Mouse (Mus musculus) heart, adult 2 months (tissue): ENCODE measurements around the gene Pa2g4. TPM values are rescaled to one million over a fixed set of nuclear protein-coding genes. Genes with fewer than 3 reads are reported as not detected.
"Not testable (repeated sequence)": the region's sequence is repeated elsewhere in the genome, so short reads cannot be mapped to it uniquely, and the experiment has no call there.

ENCODE experiments used
- DNase-seq, 2 experiments: peaks; one replicate each; pipeline ENCODE4 v3.0.0; 2021
- H3K27ac ChIP-seq: fragments of 200-600 bp; 2 replicates; pipeline ENCODE4 v1.8.1; 2022
- H3K27me3 ChIP-seq: fragments of 200-500 bp; 2 replicates; pipeline ENCODE4 v1.6.1; 2012; ENCODE audit warnings: mild to moderate bottlenecking, low read length, inconsistent platforms, mixed read lengths; ENCODE audit not compliant: control insufficient read depth, insufficient read depth
- H3K36me3 ChIP-seq: fragments of 200-500 bp; 2 replicates; pipeline ENCODE4 v1.6.1; 2012; ENCODE audit warnings: low read length, inconsistent platforms; ENCODE audit not compliant: control insufficient read depth, insufficient read depth
- H3K4me1 ChIP-seq: fragments of 200-500 bp; 2 replicates; pipeline ENCODE4 v1.6.1; 2011; ENCODE audit warnings: low read length; ENCODE audit not compliant: control insufficient read depth, insufficient read depth
- H3K4me3 ChIP-seq: fragments of 200-600 bp; 2 replicates; pipeline ENCODE4 v1.8.1; 2022
- H3K79me2 ChIP-seq: fragments of 200-500 bp; replicated peaks from 2 replicates; pipeline ENCODE4 v1.6.1; 2012; ENCODE audit warnings: mild to moderate bottlenecking, inconsistent platforms, low read length, moderate library complexity, mixed read lengths; ENCODE audit not compliant: control insufficient read depth, insufficient read depth
- H3K9ac ChIP-seq: fragments of 200-500 bp; 2 replicates; pipeline ENCODE4 v1.6.1; 2012; ENCODE audit warnings: low read depth, mild to moderate bottlenecking, control low read depth, inconsistent platforms, low read length, mixed read lengths
- CTCF ChIP-seq: fragments of 200-600 bp; IDR thresholded peaks from 2 replicates; pipeline ENCODE4 v1.8.1; 2022; ENCODE audit warnings: antibody characterized with exemption, mild to moderate bottlenecking, moderate library complexity
- EP300 ChIP-seq: fragments of 200-500 bp; IDR thresholded peaks from 2 replicates; pipeline ENCODE4 v1.6.1; 2011; ENCODE audit warnings: low read depth, low read length, control low read depth; ENCODE audit not compliant: insufficient read depth
- POLR2A ChIP-seq: fragments of 200-500 bp; IDR thresholded peaks from 2 replicates; pipeline ENCODE4 v1.6.1; 2011; ENCODE audit warnings: mild to moderate bottlenecking, low read depth, low read length, control low read depth; ENCODE audit not compliant: insufficient read depth
- WGBS: fragments of 180-500 bp; shearing (Covaris S2); methylation state at CpG from one replicate; pipeline ENCODE4 v1.1.7; 2018; 5-methylcytosine and 5-hydroxymethylcytosine counted together
- intact Hi-C: fragments of 180-260 bp; cut with DNase I; formaldehyde crosslinking; loops from one replicate; pipeline ENCODE4 v1.15.1; 2025
- long read RNA-seq: library from polyadenylated mRNA; stranded (forward); transcript quantifications from one replicate; pipeline ENCODE4 v2.0.0, GENCODE M21; 2021
- polyA plus RNA-seq: library from polyadenylated mRNA; depleted of rRNA; stranded (reverse); fragments of >200 nt; gene quantifications from 2 replicates; pipeline ENCODE4 v1.2.3, GENCODE M21; 2012; rRNA removed
- total RNA-seq, 2 experiments: library from RNA; stranded (reverse); gene quantifications; 2 replicates each; pipeline ENCODE4 v1.2.3; 2021

Gene Pa2g4
- total RNA-seq (10 to 100 TPM; 39.4 to 44.2 TPM), polyA plus RNA-seq (19.5 and 35.6 TPM in 2 replicates)
- long read RNA-seq, transcript Pa2g4-201 (12 exons, 2,432 nt): major isoform, 24 of 25 reads
- long read RNA-seq, partial matches to known transcripts: 0 of 25 reads
- long read RNA-seq, other reads (novel, unspliced or antisense): 1 of 25 reads

DNA sequence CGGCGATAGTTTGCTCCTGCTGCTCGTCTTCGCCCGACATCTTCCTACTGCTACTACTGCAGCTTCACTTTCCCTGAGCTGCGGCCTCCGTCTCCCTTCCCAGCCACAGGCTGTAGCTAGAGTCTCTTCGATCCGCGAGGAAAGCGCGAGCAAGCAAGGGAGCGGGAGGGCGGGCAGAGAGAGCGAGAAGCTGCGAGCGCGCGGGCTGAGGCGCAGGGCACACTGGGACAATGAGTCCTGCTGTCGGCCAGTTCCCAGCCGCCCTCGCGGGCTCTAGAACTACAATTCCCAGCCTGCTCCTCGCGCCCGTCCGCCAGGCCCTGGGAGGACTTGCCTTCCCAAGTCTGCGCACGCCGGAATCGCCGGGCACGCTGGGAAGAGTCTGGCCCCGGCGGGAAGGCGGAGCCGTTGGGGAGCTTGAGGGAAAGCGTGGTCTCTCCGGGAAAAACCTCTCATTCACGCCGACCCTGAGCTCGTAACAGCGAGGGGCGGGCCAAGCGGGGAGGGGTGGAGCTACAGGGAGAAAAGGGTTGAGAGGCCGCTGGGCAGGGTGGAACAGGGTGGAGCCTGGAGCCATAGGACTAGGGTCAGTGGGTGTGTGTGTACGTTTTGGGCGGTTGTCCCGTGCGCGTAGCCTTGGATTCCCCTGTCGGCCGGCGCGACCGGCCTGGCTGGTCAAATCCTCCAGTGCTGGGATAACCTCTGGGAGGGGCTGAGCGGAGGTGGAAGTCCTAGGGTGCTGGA is at the start of gene Pa2g4:
Gene Pa2g4 (minus strand): TSS at position 200 of the 744 bp plus-strand sequence.
- Histone ChIP-seq H3K79me2 (0 out of 2 replicates have a peak, but pooled peaks cover 1% of the 10 kb centered on the region), H3K27ac (peak within 1 kb of the TSS; percentile 90), H3K36me3 (peaks cover 3% of the 10 kb centered on the region; the same call in 1 of the 2 replicates), H3K4me1 (peaks cover 1% of the 10 kb centered on the region; the same call in 1 of the 2 replicates), H3K9ac (peak within 1 kb of the TSS; percentile 79), H3K4me3 (peak within 1 kb of the TSS; percentile 90), H3K27me3 (no peaks in the 10 kb centered on the region)
- intact Hi-C loops: loop anchor here (1.0 to 5.0 kb wide), 4 partner anchors 15 to 106 kb away; partner anchors contain the start of genes Rps26 and Suox
- TF ChIP-seq POLR2A (peak; percentile 80), CTCF (no peak; the same call in 1 of the 2 replicates)
- peak; percentile 98 to 100 for DNase-seq
- WGBS: under 1% methylated on average over 58 of the region's 58 CpGs

DNA sequence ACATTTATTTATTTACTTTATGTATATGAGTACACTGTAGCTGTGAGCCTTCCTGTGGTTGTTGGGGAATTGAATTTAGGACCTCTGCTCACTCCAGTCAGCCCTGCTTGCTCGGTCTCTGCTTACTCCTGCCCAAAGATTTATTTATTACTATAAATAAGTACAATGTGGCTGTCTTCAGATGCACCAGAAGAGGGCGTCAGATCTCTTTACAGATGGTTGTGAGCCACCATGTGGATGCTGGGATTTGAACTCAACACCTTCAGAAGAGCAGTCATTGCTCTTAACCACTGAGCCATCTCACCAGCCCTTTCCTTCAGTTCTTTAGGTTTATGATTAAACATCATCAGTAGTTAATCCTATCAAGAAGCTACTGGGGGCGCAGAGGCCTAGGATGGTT is 49.1 kb upstream of the Pa2g4 start:
- H3K27me3 ChIP-seq: no peaks in the 10 kb centered on the region
- no peak overlapping the region for H3K9ac ChIP-seq
- H3K27ac ChIP-seq: no peak overlapping the region
- H3K36me3 ChIP-seq: no peaks in the 10 kb centered on the region
- intact Hi-C loops: loop anchor here (5.0 kb wide), 1 partner anchor 57 kb away; the partner anchor contains the start of gene Suox
- no peaks in the 10 kb centered on the region for H3K79me2 ChIP-seq
- WGBS: 52% methylated on average over 3 of the region's 3 CpGs
- H3K4me1 ChIP-seq: no peaks in the 10 kb centered on the region
- TF ChIP-seq CTCF (0 out of 2 replicates have a peak, but pooled peaks have one; percentile 19), POLR2A (no peak)
- H3K4me3 ChIP-seq: no peak overlapping the region
- DNase-seq: no peak

DNA sequence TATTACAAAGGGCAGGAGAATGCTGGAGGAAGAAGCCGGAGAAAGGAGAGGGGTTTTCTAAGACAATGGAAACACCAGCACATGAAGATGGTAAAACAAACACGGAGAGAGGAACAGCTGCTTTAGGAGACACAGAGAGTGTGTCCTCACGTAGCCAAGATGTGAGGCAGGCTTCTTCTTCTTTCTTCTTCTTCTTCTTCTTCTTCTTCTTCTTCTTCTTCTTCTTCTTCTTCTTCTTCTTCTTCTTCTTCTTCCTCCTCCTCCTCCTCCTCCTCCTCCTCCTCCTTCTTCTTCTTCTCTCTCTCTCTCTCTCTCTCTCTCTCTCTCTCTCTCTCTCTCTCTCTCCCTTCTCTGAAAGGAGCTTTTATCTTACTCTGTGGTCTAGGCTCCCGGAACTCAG is 48.0 kb upstream of the Pa2g4 start:
- H3K79me2 ChIP-seq, H3K27ac ChIP-seq, H3K27me3 ChIP-seq, H3K9ac ChIP-seq, DNase-seq, H3K36me3 ChIP-seq, H3K4me3 ChIP-seq, H3K4me1 ChIP-seq: not testable (repeated sequence)
- intact Hi-C loops: loop anchor here (5.0 kb wide), 1 partner anchor 58 kb away; the partner anchor contains the start of gene Suox
- 50% methylated on average over 4 of the region's 4 CpGs for WGBS

- TF ChIP-seq CTCF (no peak), POLR2A (no peak)
- H3K36me3 ChIP-seq: no peaks in the 10 kb centered on the region
- no peak overlapping the region for H3K9ac ChIP-seq
- H3K27ac ChIP-seq: no peak overlapping the region
- DNase-seq: no peak
- WGBS: 23% methylated on average over 6 of the region's 6 CpGs
- intact Hi-C loops: loop anchor here (5.0 kb wide), 1 partner anchor 59 kb away; the partner anchor contains the start of gene Suox
- no peaks in the 10 kb centered on the region for H3K4me1 ChIP-seq
- no peaks in the 10 kb centered on the region for H3K79me2 ChIP-seq
- no peak overlapping the region for H3K4me3 ChIP-seq
- no peaks in the 10 kb centered on the region for H3K27me3 ChIP-seq
These were observed 47.3 kb upstream of the Pa2g4 start for GRCm38 (mm10) chr10:128613154-128613440.

GRCm38 (mm10) chr10:128612433-128613153 is 46.8 kb upstream of the Pa2g4 start:
- H3K27me3 ChIP-seq: no peaks in the 10 kb centered on the region
- WGBS: 12% methylated on average over 16 of the region's 16 CpGs
- H3K4me3 ChIP-seq: no peak overlapping the region
- no peak overlapping the region for H3K27ac ChIP-seq
- no peak overlapping the region for H3K9ac ChIP-seq
- H3K36me3 ChIP-seq: no peaks in the 10 kb centered on the region
- no peaks in the 10 kb centered on the region for H3K4me1 ChIP-seq
- TF ChIP-seq POLR2A (no peak), EP300 (no peak), CTCF (peak; percentile 98)
- peak; percentile 66 to 76 for DNase-seq
- no peaks in the 10 kb centered on the region for H3K79me2 ChIP-seq
- intact Hi-C loops: loop anchor here (5.0 kb wide), 1 partner anchor 60 kb away; the partner anchor contains the start of gene Suox

DNA sequence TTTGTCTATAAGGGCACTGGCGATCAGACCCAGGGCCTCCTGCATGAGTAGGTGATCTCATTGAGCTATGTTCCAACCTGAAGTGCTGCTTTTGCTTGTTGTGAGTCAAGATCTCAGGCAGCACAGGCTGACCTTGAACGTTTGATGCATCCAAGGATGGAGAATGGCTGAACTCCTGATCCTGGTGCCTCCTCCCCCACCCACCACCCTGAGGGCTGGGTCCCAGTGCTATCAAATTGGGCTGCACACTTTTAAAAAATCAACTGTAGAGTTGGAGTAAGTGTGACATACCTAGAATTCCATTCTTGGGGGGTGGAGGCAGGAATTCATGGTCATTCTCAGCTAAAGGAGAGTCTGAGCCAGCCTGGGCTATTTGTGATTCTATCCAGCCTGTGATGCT is 40.7 kb upstream of the Pa2g4 start:
- Histone ChIP-seq H3K27ac (no peak overlapping the region), H3K4me1 (no peaks in the 10 kb centered on the region), H3K79me2 (no peaks in the 10 kb centered on the region), H3K9ac (no peak overlapping the region), H3K4me3 (no peak overlapping the region), H3K36me3 (no peaks in the 10 kb centered on the region), H3K27me3 (no peaks in the 10 kb centered on the region)
- no peak for TF ChIP-seq POLR2A
- no peak for TF ChIP-seq EP300
- no peak for TF ChIP-seq CTCF
- 39% methylated on average over 2 of the region's 2 CpGs for WGBS
- no peak for DNase-seq
- intact Hi-C loops: no loop called here
